Mouse (Mus musculus): Measurements from ENCODE around the gene Srpk1. TPM values are rescaled to one million over a fixed set of nuclear protein-coding genes. Genes with fewer than 3 reads are reported as not detected.

Gene Srpk1
- polyA plus RNA-seq, 1 experiment from 2014 or later, result 79.5 TPM

DNA sequence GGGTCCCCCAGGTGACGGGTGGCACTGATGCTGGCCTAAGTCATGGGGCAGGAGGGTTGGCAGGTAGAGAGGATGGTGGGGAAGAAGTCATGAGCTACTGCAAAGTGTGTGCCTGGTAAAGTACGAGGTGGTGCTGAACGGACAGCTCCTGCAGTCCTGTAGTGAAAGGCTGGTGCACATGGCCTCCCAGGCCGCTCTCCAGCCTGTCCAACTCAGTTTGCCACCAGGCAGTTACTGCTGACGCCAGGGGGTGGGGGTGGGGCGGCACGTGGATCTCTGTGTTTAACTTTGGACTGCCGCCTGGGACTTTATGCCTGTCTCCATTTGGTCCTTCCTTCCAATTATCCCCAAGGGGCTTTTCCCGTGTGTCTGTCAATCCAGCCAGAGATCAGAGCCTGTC, 42.1 kb downstream of the Srpk1 start:
- Histone ChIP-seq H3K27me3 (ENCODE audit: control insufficient read depth, insufficient read depth, low read length) (no peaks in the 10 kb centered on the region), H3K9me3 (replicated peaks; ENCODE audit: control insufficient read depth, low read length) (no peaks in the 10 kb centered on the region), H3K4me1 (ENCODE audit: control insufficient read depth, insufficient read depth, low read length) (no peaks in the 10 kb centered on the region), H3K4me3 (ENCODE audit: low read depth, low read length) (no peak overlapping the region), H3K27ac (ENCODE audit: low read depth, low read length) (no peak overlapping the region), H3K36me3 (ENCODE audit: control insufficient read depth, insufficient read depth, low read length) (no peaks in the 10 kb centered on the region), H3K9ac (ENCODE audit: low read depth, low read length) (no peak overlapping the region), H3K4me2 (no peak overlapping the region)
- ATAC-seq (replicated peaks; ENCODE audit: insufficient number of reproducible peaks, low FRiP score, low TSS enrichment), result no peak
- 4% methylated on average over 9 of the region's 9 CpGs for WGBS (ENCODE audit: insufficient replicate concordance)

DNA sequence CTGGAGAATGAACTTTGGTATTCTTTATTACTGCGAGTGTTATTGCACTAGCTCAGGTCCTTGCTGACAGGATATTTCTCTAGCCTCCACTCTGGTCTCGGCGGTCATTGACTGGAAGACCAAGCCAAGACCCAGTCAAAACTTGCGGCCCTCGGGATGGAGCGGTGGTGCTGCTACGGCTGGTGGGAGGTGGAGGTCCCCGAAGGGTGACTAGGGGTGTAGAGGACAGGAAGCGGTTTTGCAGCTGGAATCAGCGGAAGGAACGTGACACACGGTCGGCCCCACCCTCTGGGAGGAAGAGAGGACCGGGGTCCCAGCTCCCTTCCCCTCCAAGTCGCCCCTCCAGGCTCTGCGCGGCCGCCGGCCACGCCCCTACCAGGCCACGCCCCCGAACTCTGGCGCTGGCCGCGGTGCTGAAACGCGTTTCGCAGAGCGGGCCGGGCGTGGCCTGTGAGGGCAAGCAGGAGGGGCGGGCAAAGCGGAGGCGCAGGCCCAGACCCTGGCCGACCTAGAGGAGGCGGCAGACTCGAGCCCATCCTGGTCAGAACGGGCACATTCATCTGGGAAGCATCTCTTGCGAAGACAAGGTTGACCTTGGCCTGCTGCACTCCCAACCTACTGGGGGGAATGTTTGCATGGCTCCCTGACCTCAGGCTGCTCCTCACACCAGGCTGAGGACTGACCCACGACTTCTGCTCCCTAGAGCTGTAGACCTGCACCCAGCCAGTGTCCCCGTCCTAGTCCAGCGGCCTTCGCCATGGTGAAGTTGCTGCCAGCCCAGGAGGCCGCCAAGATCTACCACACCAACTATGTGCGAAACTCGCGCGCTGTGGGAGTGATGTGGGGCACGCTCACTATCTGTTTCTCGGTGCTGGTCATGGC, 47.0 kb downstream of the Srpk1 start, which contains the start of gene Lhfpl5:
Gene Lhfpl5 (plus strand): TSS at position 398 of the 882 bp plus-strand sequence.
- Histone ChIP-seq H3K4me3 (ENCODE audit: low read depth, low read length) (peak within 1 kb of the TSS; percentile 29), H3K4me1 (ENCODE audit: control insufficient read depth, insufficient read depth, low read length) (no peaks in the 10 kb centered on the region), H3K27me3 (ENCODE audit: control insufficient read depth, insufficient read depth, low read length) (no peaks in the 10 kb centered on the region), H3K9ac (ENCODE audit: low read depth, low read length) (no peak within 1 kb of the TSS), H3K4me2 (peak within 1 kb of the TSS; percentile 57), H3K36me3 (ENCODE audit: control insufficient read depth, insufficient read depth, low read length) (no peaks in the 10 kb centered on the region), H3K9me3 (replicated peaks; ENCODE audit: control insufficient read depth, low read length) (no peaks in the 10 kb centered on the region), H3K27ac (ENCODE audit: low read depth, low read length) (no peak within 1 kb of the TSS)
- 16% methylated on average over 50 of the region's 50 CpGs for WGBS (ENCODE audit: insufficient replicate concordance)
- ATAC-seq (replicated peaks; ENCODE audit: insufficient number of reproducible peaks, low FRiP score, low TSS enrichment), result peak; percentile 53

DNA sequence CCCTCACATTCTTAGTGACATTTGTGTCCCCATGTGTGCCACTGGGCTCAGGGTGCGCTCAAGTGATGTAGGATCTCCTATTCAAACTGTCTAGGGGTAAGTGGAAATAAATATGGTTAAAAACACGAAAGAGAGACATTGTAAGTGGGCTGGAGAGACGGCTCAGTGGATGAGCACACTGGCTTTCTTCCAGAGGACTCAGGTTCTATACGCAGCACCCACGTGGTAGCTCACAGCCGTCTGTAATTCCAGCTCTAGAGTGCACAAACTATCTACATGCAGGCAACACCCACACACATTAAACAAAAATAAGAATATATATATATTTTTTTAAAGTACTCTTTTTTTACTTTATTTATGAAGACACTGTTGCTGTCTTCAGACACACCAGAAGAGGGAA, 49.6 kb downstream of the Srpk1 start:
- WGBS (ENCODE audit: insufficient replicate concordance), result 77% methylated on average over 6 of the region's 6 CpGs
- ATAC-seq (replicated peaks; ENCODE audit: insufficient number of reproducible peaks, low FRiP score, low TSS enrichment), result no peak
- Histone ChIP-seq H3K4me1 (ENCODE audit: control insufficient read depth, insufficient read depth, low read length) (no peaks in the 10 kb centered on the region), H3K4me3 (ENCODE audit: low read depth, low read length) (no peak overlapping the region), H3K27me3 (ENCODE audit: control insufficient read depth, insufficient read depth, low read length) (no peaks in the 10 kb centered on the region), H3K27ac (ENCODE audit: low read depth, low read length) (no peak overlapping the region), H3K9me3 (replicated peaks; ENCODE audit: control insufficient read depth, low read length) (no peaks in the 10 kb centered on the region), H3K36me3 (ENCODE audit: control insufficient read depth, insufficient read depth, low read length) (no peaks in the 10 kb centered on the region), H3K9ac (ENCODE audit: low read depth, low read length) (no peak overlapping the region), H3K4me2 (no peak overlapping the region)

DNA sequence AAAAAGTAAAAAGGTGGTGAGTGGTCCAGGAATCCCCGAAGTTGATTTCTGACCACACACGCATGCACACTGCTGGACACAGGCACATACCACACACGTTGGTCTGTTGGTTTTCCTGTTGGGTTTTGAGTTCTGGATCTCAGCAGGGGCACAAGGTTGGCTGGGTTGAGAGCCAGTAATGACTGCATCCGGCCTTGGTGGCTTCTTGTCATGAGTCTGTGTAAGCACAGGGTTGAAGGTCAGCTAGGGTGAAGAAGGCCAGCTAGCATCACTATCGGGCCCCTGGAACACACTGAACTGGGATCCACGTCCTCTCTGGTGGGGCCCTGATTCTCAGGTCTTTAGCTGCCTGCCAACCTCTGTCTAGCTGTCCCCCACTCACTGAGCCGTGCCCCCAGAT, 50.0 kb downstream of the Srpk1 start:
- no peak overlapping the region for H3K4me3 ChIP-seq (ENCODE audit: low read depth, low read length)
- ATAC-seq (replicated peaks; ENCODE audit: insufficient number of reproducible peaks, low FRiP score, low TSS enrichment), result no peak
- no peaks in the 10 kb centered on the region for H3K9me3 ChIP-seq (replicated peaks; ENCODE audit: control insufficient read depth, low read length)
- WGBS (ENCODE audit: insufficient replicate concordance), result 68% methylated on average over 7 of the region's 7 CpGs
- no peaks in the 10 kb centered on the region for H3K27me3 ChIP-seq (ENCODE audit: control insufficient read depth, insufficient read depth, low read length)
- H3K4me2 ChIP-seq, result no peak overlapping the region
- H3K36me3 ChIP-seq (ENCODE audit: control insufficient read depth, insufficient read depth, low read length), result no peaks in the 10 kb centered on the region
- no peak overlapping the region for H3K9ac ChIP-seq (ENCODE audit: low read depth, low read length)
- H3K27ac ChIP-seq (ENCODE audit: low read depth, low read length), result no peak overlapping the region
- no peaks in the 10 kb centered on the region for H3K4me1 ChIP-seq (ENCODE audit: control insufficient read depth, insufficient read depth, low read length)

DNA sequence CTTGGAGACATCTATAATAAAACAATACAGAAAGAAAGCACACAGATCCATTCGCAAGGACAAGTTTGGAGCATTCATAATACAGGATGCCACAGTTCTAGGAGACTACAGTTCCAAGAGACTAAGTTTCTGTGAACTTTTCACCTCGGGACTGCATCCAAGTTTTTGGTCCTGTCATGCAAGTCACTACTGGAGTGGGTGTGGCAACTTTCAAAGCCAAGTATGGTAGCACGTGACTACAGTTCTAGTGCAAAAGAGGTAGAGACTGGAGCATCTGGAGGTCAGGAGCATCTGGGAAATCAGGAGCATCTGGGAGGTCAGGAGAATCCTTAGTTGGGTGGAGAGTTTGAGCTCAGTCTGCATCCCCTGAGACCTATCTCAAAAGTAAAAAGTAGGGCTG, 50.6 kb downstream of the Srpk1 start:
- Histone ChIP-seq H3K4me1 (ENCODE audit: control insufficient read depth, insufficient read depth, low read length) (no peaks in the 10 kb centered on the region), H3K9me3 (replicated peaks; ENCODE audit: control insufficient read depth, low read length) (no peaks in the 10 kb centered on the region), H3K27ac (ENCODE audit: low read depth, low read length) (no peak overlapping the region), H3K4me2 (no peak overlapping the region), H3K4me3 (ENCODE audit: low read depth, low read length) (no peak overlapping the region), H3K27me3 (ENCODE audit: control insufficient read depth, insufficient read depth, low read length) (no peaks in the 10 kb centered on the region), H3K9ac (ENCODE audit: low read depth, low read length) (no peak overlapping the region), H3K36me3 (ENCODE audit: control insufficient read depth, insufficient read depth, low read length) (no peaks in the 10 kb centered on the region)
- 78% methylated on average over 3 of the region's 3 CpGs for WGBS (ENCODE audit: insufficient replicate concordance)
- no peak for ATAC-seq (replicated peaks; ENCODE audit: insufficient number of reproducible peaks, low FRiP score, low TSS enrichment)

DNA sequence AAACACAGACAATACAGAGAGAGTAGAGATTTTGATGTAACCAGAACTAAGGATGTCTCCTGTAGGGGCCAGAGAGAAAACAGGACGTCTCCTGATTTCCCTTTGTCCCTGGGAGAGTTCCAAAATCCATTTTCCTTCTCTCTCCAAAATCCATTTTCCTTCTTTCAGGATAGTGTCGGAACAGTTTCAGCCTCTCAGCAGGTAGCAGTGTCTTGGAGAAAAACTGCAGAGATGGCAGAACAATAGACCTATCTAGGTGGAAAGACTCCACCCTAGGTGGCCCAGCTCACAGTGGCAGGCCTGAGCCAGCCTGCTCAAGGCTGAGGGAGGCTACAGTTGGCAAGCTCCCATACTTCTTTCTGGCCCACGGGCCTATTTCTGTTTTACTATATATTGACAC, 55.0 kb downstream of the Srpk1 start:
- Histone ChIP-seq H3K4me1 (ENCODE audit: control insufficient read depth, insufficient read depth, low read length) (no peaks in the 10 kb centered on the region), H3K9me3 (replicated peaks; ENCODE audit: control insufficient read depth, low read length) (no peaks in the 10 kb centered on the region), H3K4me3 (ENCODE audit: low read depth, low read length) (no peak overlapping the region), H3K27ac (ENCODE audit: low read depth, low read length) (no peak overlapping the region), H3K27me3 (ENCODE audit: control insufficient read depth, insufficient read depth, low read length) (no peaks in the 10 kb centered on the region), H3K9ac (ENCODE audit: low read depth, low read length) (no peak overlapping the region), H3K4me2 (no peak overlapping the region), H3K36me3 (ENCODE audit: control insufficient read depth, insufficient read depth, low read length) (no peaks in the 10 kb centered on the region)
- ATAC-seq (replicated peaks; ENCODE audit: insufficient number of reproducible peaks, low FRiP score, low TSS enrichment), result no peak
- 38% methylated on average over 3 of the region's 3 CpGs for WGBS (ENCODE audit: insufficient replicate concordance)

DNA sequence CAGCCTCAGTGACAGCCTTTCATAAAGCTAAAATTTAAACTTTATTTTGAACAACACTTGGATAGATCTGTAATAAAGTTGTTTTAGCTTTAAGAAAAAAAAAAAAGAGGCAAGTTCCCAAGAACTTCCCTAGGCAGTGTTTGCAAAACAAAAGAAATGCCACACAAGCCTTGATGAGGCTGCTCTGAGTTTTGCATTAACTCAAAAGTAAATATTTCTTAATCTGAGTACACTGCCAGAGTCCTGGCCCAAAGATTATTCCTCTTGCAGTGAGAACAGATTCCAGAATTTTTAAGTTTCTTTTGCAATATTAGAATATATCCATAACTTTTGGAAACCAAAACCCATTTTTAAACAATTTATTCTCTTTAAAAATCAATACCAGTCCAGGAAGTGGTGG, 57.3 kb downstream of the Srpk1 start:
- no peak overlapping the region for H3K4me2 ChIP-seq
- H3K27me3 ChIP-seq (ENCODE audit: control insufficient read depth, insufficient read depth, low read length), result no peaks in the 10 kb centered on the region
- no peaks in the 10 kb centered on the region for H3K36me3 ChIP-seq (ENCODE audit: control insufficient read depth, insufficient read depth, low read length)
- no peak overlapping the region for H3K27ac ChIP-seq (ENCODE audit: low read depth, low read length)
- no peaks in the 10 kb centered on the region for H3K9me3 ChIP-seq (replicated peaks; ENCODE audit: control insufficient read depth, low read length)
- no peak overlapping the region for H3K4me3 ChIP-seq (ENCODE audit: low read depth, low read length)
- no peaks in the 10 kb centered on the region; the same call in 1 of the 2 replicates for H3K4me1 ChIP-seq (ENCODE audit: control insufficient read depth, insufficient read depth, low read length)
- H3K9ac ChIP-seq (ENCODE audit: low read depth, low read length), result no peak overlapping the region
- no peak for ATAC-seq (replicated peaks; ENCODE audit: insufficient number of reproducible peaks, low FRiP score, low TSS enrichment)

DNA sequence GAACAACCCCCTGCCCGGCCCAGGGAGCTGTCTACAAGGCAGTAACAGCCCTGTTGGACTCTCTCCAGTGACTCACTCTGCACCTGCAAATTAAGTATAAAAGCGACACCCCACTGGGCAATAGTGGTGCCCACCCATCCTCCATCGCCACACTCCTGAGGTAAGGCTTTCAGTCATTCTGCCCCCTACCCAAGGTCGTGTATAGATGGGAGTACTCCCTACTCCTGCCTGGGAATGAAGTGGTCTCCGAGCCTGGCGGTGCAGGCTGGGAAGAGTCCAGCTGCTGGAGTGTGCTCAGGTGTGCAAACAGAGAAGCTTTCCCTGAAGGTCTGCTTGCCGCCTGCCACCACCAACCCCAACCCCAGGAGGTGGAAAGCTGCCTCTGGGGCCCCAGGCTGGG, 60.9 kb downstream of the Srpk1 start:
- 58% methylated on average over 7 of the region's 7 CpGs for WGBS (ENCODE audit: insufficient replicate concordance)
- no peaks in the 10 kb centered on the region for H3K27me3 ChIP-seq (ENCODE audit: control insufficient read depth, insufficient read depth, low read length)

DNA sequence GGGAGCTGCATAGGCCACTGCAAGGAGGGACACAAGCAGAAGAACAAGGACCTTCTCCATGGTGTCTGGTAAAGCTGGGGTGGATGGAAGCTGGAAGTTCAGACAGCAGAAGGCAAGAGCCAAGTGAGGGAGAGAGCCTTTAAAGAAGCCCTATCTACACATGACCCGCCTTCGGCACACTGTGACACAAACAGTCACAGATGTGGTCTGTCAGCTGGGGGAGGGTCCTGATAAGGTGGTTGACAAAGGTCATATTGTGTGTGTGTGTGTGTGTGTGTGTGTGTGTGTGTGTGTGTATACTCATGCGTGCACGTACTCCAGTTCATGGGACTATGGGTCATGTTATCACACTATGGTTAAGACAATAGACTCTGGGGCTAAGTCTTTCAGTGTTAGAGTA, 61.9 kb downstream of the Srpk1 start, which contains the start of gene Clps:
Gene Clps (minus strand): TSS at position 169 of the 400 bp plus-strand sequence.
- H3K4me2 ChIP-seq, result no peak within 1 kb of the TSS
- H3K27me3 ChIP-seq (ENCODE audit: control insufficient read depth, insufficient read depth, low read length), result no peaks in the 10 kb centered on the region
- no peaks in the 10 kb centered on the region for H3K9me3 ChIP-seq (replicated peaks; ENCODE audit: control insufficient read depth, low read length)
- H3K4me3 ChIP-seq (ENCODE audit: low read depth, low read length), result no peak within 1 kb of the TSS
- ATAC-seq (replicated peaks; ENCODE audit: insufficient number of reproducible peaks, low FRiP score, low TSS enrichment), result no peak
- no peaks in the 10 kb centered on the region for H3K36me3 ChIP-seq (ENCODE audit: control insufficient read depth, insufficient read depth, low read length)
- H3K9ac ChIP-seq (ENCODE audit: low read depth, low read length), result no peak within 1 kb of the TSS
- H3K27ac ChIP-seq (ENCODE audit: low read depth, low read length), result no peak within 1 kb of the TSS
- no peaks in the 10 kb centered on the region; the same call in 1 of the 2 replicates for H3K4me1 ChIP-seq (ENCODE audit: control insufficient read depth, insufficient read depth, low read length)
- 51% methylated on average over 4 of the region's 4 CpGs for WGBS (ENCODE audit: insufficient replicate concordance)

More for the DNA sequence above, 60.9 kb downstream of the Srpk1 start:
- no peak overlapping the region for H3K9ac ChIP-seq (ENCODE audit: low read depth, low read length)
- H3K27ac ChIP-seq (ENCODE audit: low read depth, low read length), result no peak overlapping the region
- H3K9me3 ChIP-seq (replicated peaks; ENCODE audit: control insufficient read depth, low read length), result no peaks in the 10 kb centered on the region
- H3K4me3 ChIP-seq (ENCODE audit: low read depth, low read length), result no peak overlapping the region
- H3K4me2 ChIP-seq, result no peak overlapping the region
- no peaks in the 10 kb centered on the region; the same call in 1 of the 2 replicates for H3K4me1 ChIP-seq (ENCODE audit: control insufficient read depth, insufficient read depth, low read length)
- no peaks in the 10 kb centered on the region for H3K36me3 ChIP-seq (ENCODE audit: control insufficient read depth, insufficient read depth, low read length)
- ATAC-seq (replicated peaks; ENCODE audit: insufficient number of reproducible peaks, low FRiP score, low TSS enrichment), result no peak
